Mouse (Mus musculus) 3T3-L1 (cell line): Measurements from ENCODE around the gene Lmo4.

Experiments
- DNase-seq: peaks from one replicate; pipeline ENCODE4 v3.0.0-alpha.2; 2015; ENCODE audit warnings: low read depth, low spot score

The Lmo4 gene

GRCm38 (mm10) chr3:144204413-144205311, at the start of gene Lmo4:
Gene Lmo4, minus strand, starts transcription at chr3:144205220.
- peak; percentile 76 for DNase-seq

GRCm38 (mm10) chr3:144254281-144254680, 49.3 kb upstream of the Lmo4 start:
- DNase-seq = peak; percentile 14

DNA sequence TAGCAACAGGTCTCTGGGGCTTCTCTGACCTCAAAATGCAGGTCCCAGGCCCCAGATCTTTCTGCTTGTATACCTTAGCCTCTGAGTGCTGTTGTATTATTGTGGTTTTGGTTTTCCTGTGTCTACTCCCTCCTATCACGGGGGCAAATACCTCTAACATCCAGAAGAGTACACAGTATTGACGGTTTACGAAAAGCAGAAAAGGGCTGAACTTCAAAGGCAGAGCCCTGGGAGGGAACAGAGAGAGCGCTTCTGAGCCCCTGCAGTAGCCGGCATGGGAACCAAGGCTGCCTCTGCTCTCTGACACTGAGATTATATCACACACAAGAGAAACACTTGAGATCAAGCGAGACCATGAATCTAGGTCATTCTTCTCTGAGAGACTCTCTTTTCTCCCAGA, 48.0 kb upstream of the Lmo4 start:
- no peak for DNase-seq

DNA sequence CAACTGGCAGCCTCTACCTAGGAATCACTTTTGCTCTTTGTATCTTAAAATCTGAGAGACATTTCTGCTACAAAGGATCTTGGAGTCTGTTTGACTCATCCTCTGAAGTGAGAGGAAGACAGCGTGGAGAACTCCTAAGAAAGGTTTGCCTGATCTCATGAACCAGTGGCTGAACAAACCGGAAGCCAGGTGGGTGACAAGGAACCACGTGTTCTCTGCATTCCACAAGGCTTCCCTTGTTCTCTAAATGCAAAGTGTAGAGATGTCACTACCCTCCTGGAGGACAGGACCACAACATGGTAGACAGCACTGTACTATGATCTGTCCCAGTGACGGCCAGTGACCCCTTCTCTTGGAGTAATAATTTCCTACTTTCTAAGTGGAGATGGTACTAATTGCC, 47.1 kb upstream of the Lmo4 start:
- DNase-seq = no peak

DNA sequence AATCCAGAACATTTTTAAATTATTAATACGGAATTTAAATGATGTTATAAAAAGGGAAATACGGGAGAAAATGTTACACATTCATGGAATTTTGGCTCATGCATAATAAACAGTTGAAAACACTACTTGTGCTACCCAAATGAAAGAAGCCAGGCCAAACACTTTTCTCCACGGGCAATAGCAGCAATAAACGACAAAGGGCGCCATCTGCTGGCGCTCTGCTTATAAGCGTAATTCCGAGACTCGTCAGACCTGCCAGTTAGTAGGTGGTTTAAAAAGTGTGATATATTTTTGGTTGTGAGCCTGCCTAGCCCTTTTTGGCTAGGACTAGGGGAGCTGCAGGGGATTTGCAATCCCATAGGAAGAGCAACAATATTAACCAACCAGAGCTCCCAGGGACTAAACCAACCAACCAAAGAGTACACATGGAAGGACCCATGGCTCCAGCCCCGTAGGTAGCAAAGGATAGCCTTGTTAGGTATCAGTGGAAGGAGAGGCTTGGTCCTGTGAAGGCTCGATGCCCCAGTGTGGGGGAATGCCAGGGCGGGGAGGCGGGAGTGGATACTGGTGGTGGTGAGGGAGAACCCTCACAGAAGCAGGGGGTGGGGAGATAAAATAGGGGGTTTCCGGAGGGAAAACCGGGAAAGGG, 37.1 kb upstream of the Lmo4 start:
- DNase-seq = peak; percentile 90

DNA sequence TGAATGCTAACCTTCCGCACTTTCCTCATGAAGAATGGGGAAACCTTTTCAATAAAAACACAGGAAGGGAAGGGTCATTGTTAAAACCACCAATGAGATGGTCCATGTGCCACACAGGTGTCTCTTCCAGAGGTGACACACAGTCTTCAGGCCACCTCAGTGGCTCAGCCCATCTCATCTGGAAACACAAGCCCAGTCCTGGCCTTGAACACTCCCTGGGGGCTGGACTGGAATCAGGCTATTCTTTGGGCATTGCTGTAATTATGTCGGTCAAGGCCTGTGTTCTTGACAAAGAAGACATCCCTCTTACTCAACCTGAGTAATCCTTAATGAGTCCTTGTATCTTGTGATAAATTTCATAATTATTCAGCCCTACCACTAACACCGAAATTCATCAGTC, 36.1 kb upstream of the Lmo4 start:
- no peak for DNase-seq

GRCm38 (mm10) chr3:144238482-144238881, 33.5 kb upstream of the Lmo4 start:
- DNase-seq = no peak

GRCm38 (mm10) chr3:144232347-144233008, 27.5 kb upstream of the Lmo4 start:
- no peak for DNase-seq

- DNase-seq = no peak
Observed at GRCm38 (mm10) chr3:144231931-144232330, 26.9 kb upstream of the Lmo4 start.

DNA sequence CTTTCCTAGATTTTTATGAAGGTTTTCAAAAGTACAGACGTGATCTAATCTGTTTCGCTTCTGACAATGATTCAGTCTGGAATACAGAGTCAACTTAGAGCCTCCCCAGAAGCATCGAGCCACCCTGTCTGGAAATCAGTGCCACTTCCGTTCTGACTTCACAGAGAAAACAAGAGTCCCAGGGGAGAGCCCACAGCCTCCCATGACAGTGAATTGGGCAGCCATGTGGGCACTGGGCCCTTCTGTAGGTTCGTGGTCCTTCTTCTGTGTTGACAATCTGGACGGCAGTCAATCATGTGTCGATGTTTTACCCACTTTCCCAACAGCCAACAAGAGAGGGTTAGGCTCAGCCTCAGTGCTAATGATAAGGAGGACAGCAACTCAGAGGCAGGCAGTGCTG, 26.4 kb upstream of the Lmo4 start:
- no peak for DNase-seq

DNA sequence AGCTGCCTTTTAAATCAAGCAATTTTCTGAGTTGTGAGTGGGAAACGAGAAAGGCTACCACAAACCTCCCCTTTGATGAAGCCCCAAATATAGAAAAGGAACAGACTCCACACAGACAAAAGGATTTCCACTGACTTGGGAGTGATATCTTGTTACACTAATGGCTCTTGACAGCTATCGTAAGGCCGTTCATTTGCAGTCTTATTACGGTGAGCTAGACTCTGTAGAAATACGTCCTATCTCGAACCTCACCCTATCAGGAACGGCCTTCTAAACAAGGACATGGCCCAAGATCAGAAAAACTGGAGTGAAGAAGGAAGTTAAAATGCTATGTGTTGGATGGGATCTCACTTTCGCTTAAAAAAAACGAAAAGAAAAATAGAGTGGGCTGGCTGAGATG, 25.0 kb upstream of the Lmo4 start:
- no peak for DNase-seq

- DNase-seq = no peak
Observed at GRCm38 (mm10) chr3:144229312-144229711, 24.3 kb upstream of the Lmo4 start.

DNA sequence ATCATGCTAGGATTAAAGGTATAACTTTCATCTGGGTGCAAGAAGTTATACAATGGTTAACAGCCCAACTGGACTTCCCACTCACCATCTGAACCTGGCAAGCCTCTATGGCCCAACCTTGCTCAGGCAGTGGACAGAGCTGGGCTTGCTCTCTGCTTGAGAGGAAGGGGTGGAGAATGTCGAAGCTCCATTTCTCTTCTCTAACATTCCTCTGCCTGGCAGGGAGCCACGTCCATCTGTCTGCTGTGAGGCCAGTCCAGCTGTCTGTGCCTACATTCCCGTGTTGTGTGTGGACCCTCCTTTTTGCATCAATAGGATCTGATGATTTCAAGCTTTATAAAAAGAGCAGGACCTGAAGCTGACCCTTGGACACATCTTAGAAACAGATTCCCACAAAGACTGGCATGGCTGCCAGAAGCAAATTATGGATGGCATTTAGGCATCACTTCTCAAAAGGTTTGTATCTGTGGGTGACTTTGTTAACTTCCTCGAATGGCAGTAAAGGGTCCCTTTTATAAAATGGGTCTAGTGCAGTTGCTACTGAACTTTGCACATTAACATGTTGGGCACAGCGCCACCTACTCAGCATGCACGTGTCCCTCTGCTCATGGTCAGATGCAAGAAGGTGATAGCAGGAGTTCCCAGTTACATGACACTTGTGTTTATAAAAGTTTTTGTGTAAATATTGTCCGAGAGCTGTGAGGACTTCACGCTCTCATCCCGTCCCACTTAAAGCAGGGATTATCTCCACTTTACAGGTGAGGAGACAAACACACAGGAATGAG, 20.6 kb upstream of the Lmo4 start:
- DNase-seq = no peak

GRCm38 (mm10) chr3:144224594-144224993, 19.6 kb upstream of the Lmo4 start:
- no peak for DNase-seq

GRCm38 (mm10) chr3:144223377-144224105, 18.5 kb upstream of the Lmo4 start:
- no peak for DNase-seq

- DNase-seq = no peak
Observed at GRCm38 (mm10) chr3:144222381-144222780, 17.4 kb upstream of the Lmo4 start.

DNA sequence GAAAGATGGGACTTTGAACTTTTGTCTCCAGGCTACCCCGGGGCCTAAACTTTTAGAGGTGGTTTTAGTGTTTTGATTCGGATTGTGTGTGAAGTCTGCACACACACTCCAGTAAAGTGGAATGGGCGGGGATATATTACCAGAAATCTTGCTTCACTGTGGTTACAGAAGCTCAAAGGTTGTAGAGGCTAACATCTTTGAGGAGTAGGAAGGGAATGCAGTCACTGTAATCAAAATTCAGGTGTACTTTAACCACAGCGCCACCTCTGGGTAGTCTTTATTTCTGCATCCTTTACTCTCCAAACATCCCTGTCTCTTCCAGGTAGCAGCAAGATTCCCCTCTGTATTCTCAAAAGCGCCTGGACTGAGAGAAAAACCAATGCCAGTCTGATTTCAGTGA, 2.5 kb upstream of the Lmo4 start:
- DNase-seq = peak; percentile 84

- DNase-seq = no peak
Observed at GRCm38 (mm10) chr3:144206942-144207341, 1.9 kb upstream of the Lmo4 start.

- no peak for DNase-seq
Observed at GRCm38 (mm10) chr3:144206261-144206660, 1.2 kb upstream of the Lmo4 start.

DNA sequence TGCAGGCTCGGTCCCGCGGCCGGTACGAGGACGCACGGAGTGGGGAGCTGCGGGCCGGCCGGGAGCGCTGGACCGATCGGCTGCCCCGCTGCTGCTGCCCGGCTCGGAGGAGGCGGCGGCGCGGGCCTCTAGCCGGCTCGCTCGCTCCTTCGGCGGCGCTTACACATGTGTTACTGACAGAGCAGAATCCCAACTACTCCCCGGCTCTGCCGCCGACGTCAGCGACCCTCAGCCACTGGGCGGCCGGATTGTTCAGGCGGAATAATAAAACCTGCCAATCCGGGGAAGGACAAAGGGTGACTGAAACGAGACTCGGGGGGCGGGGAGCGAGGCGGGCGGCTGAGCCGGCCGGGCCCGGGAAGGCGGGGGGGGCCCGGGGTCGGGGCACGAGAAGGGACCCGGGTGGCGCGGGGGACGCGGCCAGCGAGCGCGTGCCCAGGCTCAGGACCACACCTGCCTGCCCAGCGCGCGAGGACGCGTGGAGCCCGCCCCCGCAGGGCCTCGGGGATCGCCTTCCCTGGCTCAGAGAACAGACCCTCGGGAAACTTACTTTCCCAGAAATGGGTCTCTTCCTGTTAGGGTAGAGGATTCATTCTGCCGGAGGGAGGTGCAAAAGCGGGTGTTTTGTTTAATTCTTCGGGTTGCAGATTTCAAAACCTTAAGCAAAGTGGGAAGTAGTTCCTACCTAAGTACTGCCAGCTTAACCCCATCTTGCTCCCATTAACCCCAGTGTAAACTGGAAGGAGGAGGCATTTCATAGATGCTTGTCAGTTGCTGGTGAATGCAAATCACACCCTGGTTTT, 532 bp upstream of the Lmo4 start:
- DNase-seq = peak; percentile 95
